In the genomic region with DNA sequence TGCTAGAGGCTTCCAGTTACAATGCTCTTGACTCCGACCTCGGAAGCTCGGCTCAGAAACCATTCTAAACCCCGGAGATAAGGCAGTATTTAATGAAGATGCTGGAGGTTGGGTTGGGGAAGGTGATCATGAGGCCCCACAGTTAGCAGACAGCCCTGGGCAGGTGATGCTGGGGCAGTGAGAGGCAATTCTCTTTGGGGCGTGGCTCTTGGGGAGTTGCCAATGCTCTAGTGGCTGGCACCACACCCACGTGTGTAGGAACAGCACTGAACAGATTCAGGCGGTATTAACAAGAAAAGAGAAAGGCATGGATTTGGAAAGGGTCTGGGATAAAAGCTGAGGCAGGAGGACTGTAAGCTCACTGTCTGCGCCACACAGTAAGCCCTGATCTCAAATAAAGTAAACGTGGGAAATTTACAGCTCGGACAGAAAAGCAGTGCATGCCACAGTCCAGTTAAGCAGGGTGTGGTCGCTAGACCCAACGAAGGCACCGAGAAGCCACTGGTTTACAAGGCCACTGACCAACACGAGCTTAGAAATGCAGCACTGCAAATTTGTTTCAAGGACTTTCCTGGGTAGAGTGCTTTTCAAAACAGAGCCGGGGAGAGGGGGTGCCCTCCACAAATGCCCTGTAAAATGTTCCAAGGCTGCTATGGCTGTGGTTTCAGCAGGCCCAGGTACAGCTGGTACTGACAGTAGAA, we compare ENCODE assay signal across 12 mouse cellular contexts.
DNase-seq lines count a peak whose midpoint lies in the region; ATAC-seq and TF ChIP-seq lines count a peak whose summit lies in the region.
"Had no signal": no experiment of that assay in that cellular context is flagged by ENCODE, and none has a peak within 500 bp of the region (broad histone marks: within the 10 kb centered on the region; RNA-seq: fewer than 3 reads in every experiment).

No protein-coding gene starts in this region.

- H3K4me3 ChIP-seq in heart, embryonic 13.5 days = no peak overlapping the region
- H3K4me3 ChIP-seq in heart, adult 2 months = no peak overlapping the region
- H3K4me3 ChIP-seq in lung, embryonic 16.5 days (ENCODE audit: low read length) = no peak overlapping the region
- no peak overlapping the region for H3K4me3 ChIP-seq in stomach, postnatal 0 days (ENCODE audit: low read depth, low read length)
- H3K4me3 ChIP-seq: forebrain, embryonic 10.5 days had no signal

- no peaks in the 10 kb centered on the region for H3K27me3 ChIP-seq in heart, embryonic 13.5 days (replicated peaks)
- H3K27me3 ChIP-seq in heart, adult 2 months (ENCODE audit: control insufficient read depth, insufficient read depth, low read length) = no peaks in the 10 kb centered on the region
- H3K27me3 ChIP-seq in lung, embryonic 16.5 days (ENCODE audit: control insufficient read depth, insufficient read depth, low read depth, low read length) = no peaks in the 10 kb centered on the region
- no peaks in the 10 kb centered on the region for H3K27me3 ChIP-seq in stomach, postnatal 0 days (ENCODE audit: control insufficient read depth, insufficient read depth, low read length)

- no peak overlapping the region for H3K4me2 ChIP-seq in heart, embryonic 13.5 days
- no peak overlapping the region for H3K4me2 ChIP-seq in lung, embryonic 16.5 days (ENCODE audit: low read depth, low read length)
- peak overlapping the region; percentile 11; the same call in 1 of the 2 replicates for H3K4me2 ChIP-seq in stomach, postnatal 0 days (replicated peaks; ENCODE audit: low read depth)

- no peak for DNase-seq in heart, adult 2 months
- peak; percentile 54 for DNase-seq in urinary bladder, postnatal 14 days (ENCODE audit: low spot score)
- DNase-seq in urinary bladder, adult 18-20 months (ENCODE audit: low spot score in 2 of 2) = no peak
- peak; percentile 74 for DNase-seq in stomach, postnatal 0 days (ENCODE audit: low spot score)
- no peak for DNase-seq in MN1 (ENCODE audit: low spot score)
- DNase-seq in testis, postnatal 14 days (ENCODE audit: low spot score) = no peak
- DNase-seq: adrenal gland, postnatal 25 days; gastrocnemius, postnatal 10 days had no signal

- no peaks in the 10 kb centered on the region for H3K36me3 ChIP-seq in heart, embryonic 13.5 days
- no peaks in the 10 kb centered on the region for H3K36me3 ChIP-seq in heart, adult 2 months (ENCODE audit: control insufficient read depth, insufficient read depth, low read length)
- H3K36me3 ChIP-seq in lung, embryonic 16.5 days (ENCODE audit: control insufficient read depth, insufficient read depth, low read length) = no peaks in the 10 kb centered on the region
- no peaks in the 10 kb centered on the region for H3K36me3 ChIP-seq in stomach, postnatal 0 days (ENCODE audit: control insufficient read depth, insufficient read depth, low read length)
- H3K36me3 ChIP-seq: forebrain, embryonic 10.5 days had no signal

- no peaks in the 10 kb centered on the region for H3K9me3 ChIP-seq in heart, embryonic 13.5 days
- no peaks in the 10 kb centered on the region for H3K9me3 ChIP-seq in lung, embryonic 16.5 days (ENCODE audit: control insufficient read depth, low read length)
- H3K9me3 ChIP-seq in stomach, postnatal 0 days (ENCODE audit: control insufficient read depth, low read length) = no peaks in the 10 kb centered on the region
- H3K9me3 ChIP-seq: forebrain, embryonic 10.5 days had no signal

- H3K27ac ChIP-seq in heart, embryonic 13.5 days (replicated peaks) = peak overlapping the region; percentile 20; the same call in 1 of the 2 replicates
- no peak overlapping the region for H3K27ac ChIP-seq in heart, adult 2 months
- H3K27ac ChIP-seq in lung, embryonic 16.5 days (ENCODE audit: low read length) = no peak overlapping the region
- peak overlapping the region; percentile 63 for H3K27ac ChIP-seq in stomach, postnatal 0 days (replicated peaks)
- H3K27ac ChIP-seq: forebrain, embryonic 10.5 days; macrophage had no signal

- WGBS in heart, embryonic 13.5 days = 71% methylated on average over 15 of the region's 15 CpGs
- WGBS in heart, adult 2 months = 73% methylated on average over 15 of the region's 15 CpGs
- 56% methylated on average over 15 of the region's 15 CpGs for WGBS in lung, embryonic 16.5 days
- 50% methylated on average over 15 of the region's 15 CpGs for WGBS in stomach, postnatal 0 days

- no peak for TF ChIP-seq CTCF in heart, adult 2 months (IDR thresholded peaks at IDR 0.05)
- no peak for TF ChIP-seq CTCF in stomach, postnatal 0 days (IDR thresholded peaks at IDR 0.05; ENCODE audit: low read depth)

- intact Hi-C loops in heart, adult 2 months (cut with DNase I) = no loop called here

- H3K9ac ChIP-seq in heart, embryonic 13.5 days = no peak overlapping the region
- no peak overlapping the region for H3K9ac ChIP-seq in heart, adult 2 months (ENCODE audit: low read depth, low read length)
- no peak overlapping the region for H3K9ac ChIP-seq in lung, embryonic 16.5 days (ENCODE audit: low read length)
- no peak overlapping the region for H3K9ac ChIP-seq in stomach, postnatal 0 days (ENCODE audit: low read length)

- peaks cover 7% of the 10 kb centered on the region for H3K79me2 ChIP-seq in heart, adult 2 months (replicated peaks; ENCODE audit: control insufficient read depth, insufficient read depth, low read length)

- no peak for TF ChIP-seq POLR2A in heart, adult 2 months (IDR thresholded peaks at IDR 0.05; ENCODE audit: insufficient read depth, low read depth, low read length)

- no peak for ATAC-seq in heart, embryonic 13.5 days (ENCODE audit: extremely low read depth, insufficient number of reproducible peaks, low FRiP score, low TSS enrichment)
- peak; percentile 65; the same call in 1 of the 2 replicates for ATAC-seq in lung, embryonic 16.5 days (ENCODE audit: low read depth)
- ATAC-seq in stomach, postnatal 0 days (ENCODE audit: low FRiP score, low TSS enrichment) = peak; percentile 73

- no peak for TF ChIP-seq EP300 in heart, adult 2 months (IDR thresholded peaks at IDR 0.05; ENCODE audit: insufficient read depth, low read depth, low read length)
- TF ChIP-seq EP300 in stomach, postnatal 0 days (optimal IDR thresholded peaks at IDR 0.05) = no peak

- peaks cover 34% of the 10 kb centered on the region for H3K4me1 ChIP-seq in heart, embryonic 13.5 days
- H3K4me1 ChIP-seq in heart, adult 2 months (ENCODE audit: control insufficient read depth, insufficient read depth, low read length) = peaks cover 1% of the 10 kb centered on the region
- H3K4me1 ChIP-seq in lung, embryonic 16.5 days (replicated peaks; ENCODE audit: control insufficient read depth, insufficient read depth, low read length) = peaks cover 12% of the 10 kb centered on the region
- H3K4me1 ChIP-seq in stomach, postnatal 0 days (replicated peaks; ENCODE audit: control insufficient read depth, insufficient read depth) = peaks cover 9% of the 10 kb centered on the region; the same call in 1 of the 2 replicates

Comparison
In these comparisons a context has a peak if more than half of its experiments do, and no peak if none do; other contexts are left out.
1. H3K27ac ChIP-seq: peak in heart, embryonic 13.5 days (single experiment) and stomach, postnatal 0 days (single experiment); none in heart, adult 2 months (single experiment) and lung, embryonic 16.5 days (single experiment).
2. DNase-seq: peak in urinary bladder, postnatal 14 days (single experiment) and stomach, postnatal 0 days (single experiment); none in heart, adult 2 months (0 of 2), urinary bladder, adult 18-20 months (0 of 2), MN1 (single experiment) and testis, postnatal 14 days (single experiment).